Comparison of ENCODE assay signal across 35 mouse cellular contexts in the genomic region with DNA sequence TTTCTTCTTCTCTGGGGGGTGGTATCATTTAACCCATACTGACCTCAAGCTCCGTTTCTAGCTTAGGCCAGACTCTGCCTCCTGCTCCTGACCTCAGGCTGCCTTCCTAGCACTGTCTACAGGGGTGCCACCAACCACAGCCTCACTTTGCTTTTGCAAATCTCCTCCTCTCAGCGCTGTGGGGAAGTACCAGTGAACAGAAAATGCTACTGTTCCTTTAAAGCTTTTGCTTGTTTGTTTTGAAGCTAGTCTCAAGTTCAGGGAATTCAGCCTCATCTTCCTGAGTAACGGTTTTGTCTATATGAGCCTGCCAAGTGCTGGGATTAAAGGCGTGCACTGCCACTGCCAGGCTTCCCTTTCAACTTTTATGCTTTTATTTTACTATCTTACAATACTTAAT. TPM values are rescaled to one million over a fixed set of nuclear protein-coding genes. Genes with fewer than 3 reads are reported as not detected.
"Had no signal": no experiment of that assay in that cellular context is flagged by ENCODE, and none has a peak within 500 bp of the region (broad histone marks: within the 10 kb centered on the region; RNA-seq: fewer than 3 reads in every experiment).

No protein-coding gene starts in this region.

- ATAC-seq: hindbrain, embryonic 16.5 days; hindbrain, postnatal 0 days; inflammation-experienced regulatory T-cells, adult 6 months; intestine, postnatal 0 days had no signal

- H3K4me2 ChIP-seq: heart, embryonic 11.5 days; heart, embryonic 12.5 days; heart, embryonic 13.5 days; heart, embryonic 15.5 days; hindbrain, embryonic 12.5 days; hindbrain, embryonic 13.5 days; hindbrain, embryonic 14.5 days; hindbrain, embryonic 15.5 days; intestine, embryonic 15.5 days; kidney, embryonic 15.5 days had no signal

- H3K36me3 ChIP-seq: heart, embryonic 10.5 days; heart, embryonic 12.5 days; heart, embryonic 13.5 days; heart, embryonic 15.5 days; hindbrain, embryonic 10.5 days; hindbrain, embryonic 12.5 days; hindbrain, embryonic 13.5 days; hindbrain, embryonic 15.5 days; intestine, embryonic 15.5 days; kidney, embryonic 15.5 days had no signal

- H3K27me3 ChIP-seq: heart, embryonic 12.5 days; heart, embryonic 13.5 days; heart, embryonic 15.5 days; hindbrain, embryonic 12.5 days; hindbrain, embryonic 13.5 days; hindbrain, embryonic 15.5 days; intestine, embryonic 15.5 days; kidney, embryonic 15.5 days had no signal

- H3K27ac ChIP-seq: heart, embryonic 10.5 days; heart, embryonic 13.5 days; heart, embryonic 15.5 days; hindbrain, embryonic 10.5 days; hindbrain, embryonic 12.5 days; hindbrain, embryonic 13.5 days; hindbrain, embryonic 14.5 days; hindbrain, embryonic 15.5 days; hindbrain, postnatal 0 days; intestine, embryonic 15.5 days; kidney, embryonic 15.5 days; kidney, postnatal 0 days; layer of hippocampus, adult 2 months had no signal

- DNase-seq: heart, postnatal 10 days; heart, postnatal 14 days; heart, postnatal 36 days; heart, postnatal 4 days; kidney, adult 11 months; kidney, adult 18-20 months; kidney, adult 2 months; kidney, adult 8-10 months; kidney, adult 9 months; kidney, postnatal 10 days; kidney, postnatal 14 days; kidney, postnatal 25 days; kidney, postnatal 36 days; kidney, postnatal 4 days; layer of hippocampus, adult 9-11 months; layer of hippocampus, postnatal 36 days had no signal

- H3K9me3 ChIP-seq: heart, embryonic 10.5 days; heart, embryonic 12.5 days; heart, embryonic 13.5 days; heart, embryonic 15.5 days; hindbrain, embryonic 10.5 days; hindbrain, embryonic 12.5 days; hindbrain, embryonic 13.5 days; hindbrain, embryonic 15.5 days; intestine, embryonic 15.5 days; kidney, embryonic 15.5 days had no signal

- H3K4me3 ChIP-seq: heart, embryonic 10.5 days; heart, embryonic 12.5 days; heart, embryonic 13.5 days; heart, embryonic 15.5 days; hindbrain, embryonic 10.5 days; hindbrain, embryonic 12.5 days; hindbrain, embryonic 13.5 days; hindbrain, embryonic 15.5 days; intestine, embryonic 15.5 days; kidney, embryonic 15.5 days; layer of hippocampus, adult 2 months had no signal

- H3K4me1 ChIP-seq: heart, embryonic 10.5 days; heart, embryonic 12.5 days; heart, embryonic 13.5 days; heart, embryonic 15.5 days; hindbrain, embryonic 10.5 days; hindbrain, embryonic 12.5 days; hindbrain, embryonic 13.5 days; hindbrain, embryonic 15.5 days; intestine, embryonic 15.5 days; kidney, embryonic 15.5 days had no signal

- H3K9ac ChIP-seq: heart, embryonic 12.5 days; heart, embryonic 13.5 days; heart, embryonic 15.5 days; hindbrain, embryonic 12.5 days; hindbrain, embryonic 13.5 days; hindbrain, embryonic 14.5 days; hindbrain, embryonic 15.5 days; intestine, embryonic 15.5 days; kidney, embryonic 15.5 days had no signal

RNA-seq across cellular contexts. Expression of a gene that starts 5.8 kb away (rescaled TPM):
- total RNA-seq: hematopoietic stem cell, adult 5-6 weeks had no signal
- polyA plus RNA-seq: inflammation-experienced regulatory T-cells, adult 6 months had no signal
